Mouse (Mus musculus) cerebellum, postnatal 4 days (tissue): ENCODE results near the gene Dock3.

Experiments used
- DNase-seq, 2 experiments: peaks; one replicate each; pipeline ENCODE4 v3.0.0; 2022; ENCODE audit warnings: low spot score in 2 of 2, mixed read lengths in 1 of 2

Gene Dock3

DNA sequence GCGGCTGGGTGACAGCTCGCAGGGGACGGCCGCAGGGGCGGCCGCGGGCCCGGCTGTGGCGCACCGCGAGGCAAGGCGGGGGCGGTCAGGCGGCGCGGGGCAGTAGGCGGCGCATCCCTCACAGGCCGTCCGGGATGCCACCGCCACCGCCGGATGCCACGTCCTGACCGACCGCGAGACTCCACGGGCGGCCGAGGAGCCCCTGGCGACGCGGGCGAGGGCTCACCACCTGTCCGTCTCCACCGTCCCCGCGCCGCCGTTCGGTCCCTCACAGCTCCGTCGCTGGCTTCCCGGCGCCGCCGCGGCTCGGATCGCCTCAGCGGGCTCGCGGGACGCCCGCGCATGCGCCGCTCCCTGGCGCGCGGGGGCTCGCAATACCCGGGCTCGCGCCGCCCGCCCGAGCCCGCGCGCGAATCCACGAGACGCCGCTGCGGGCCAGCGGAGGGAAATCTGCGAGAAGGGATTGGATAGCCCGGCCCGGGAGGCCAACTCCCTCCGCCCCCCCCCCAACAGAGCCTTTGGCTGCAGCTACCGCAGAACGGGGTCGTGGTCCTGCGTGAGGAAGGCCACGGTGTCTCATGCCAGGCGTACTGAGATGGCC is at the start of gene Dock3:
Gene Dock3, minus strand, starts transcription at position 371 of the 601 bp plus-strand sequence.
- DNase-seq = peak; percentile 41 to 79

DNA sequence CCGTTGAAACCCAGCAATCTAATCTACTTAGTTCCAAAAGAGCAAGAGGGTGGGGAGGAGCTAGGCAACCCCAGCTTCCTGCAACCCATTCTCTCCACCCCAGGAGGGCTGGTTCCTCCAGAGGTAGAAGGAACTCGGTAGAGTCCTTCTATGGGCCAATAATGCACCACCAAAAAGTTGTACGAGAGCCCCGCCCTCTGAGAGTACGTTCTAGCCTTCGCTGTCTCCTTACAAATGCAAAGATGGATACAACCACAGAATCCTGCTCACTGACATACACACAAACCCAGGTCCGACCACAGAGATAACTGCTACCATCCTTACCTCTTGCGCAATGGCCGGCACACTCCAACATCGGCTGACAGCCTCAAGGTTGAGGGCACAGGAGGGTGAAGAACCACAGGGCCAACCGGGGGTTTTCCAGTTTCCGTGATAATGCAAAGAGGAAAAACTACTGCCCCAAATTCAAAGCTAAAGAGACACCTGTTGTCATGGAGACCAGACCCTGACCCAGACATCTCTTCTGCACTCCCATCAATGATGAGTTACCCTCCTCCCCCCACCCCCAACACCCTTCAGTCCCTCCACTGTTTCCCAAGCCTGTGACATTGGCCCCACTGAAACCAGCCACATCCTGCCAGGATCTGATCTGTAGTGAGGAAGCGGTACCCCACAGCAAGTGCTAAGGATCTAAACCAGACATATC is 48.8 kb upstream of the Dock3 start:
- no peak for DNase-seq

DNA sequence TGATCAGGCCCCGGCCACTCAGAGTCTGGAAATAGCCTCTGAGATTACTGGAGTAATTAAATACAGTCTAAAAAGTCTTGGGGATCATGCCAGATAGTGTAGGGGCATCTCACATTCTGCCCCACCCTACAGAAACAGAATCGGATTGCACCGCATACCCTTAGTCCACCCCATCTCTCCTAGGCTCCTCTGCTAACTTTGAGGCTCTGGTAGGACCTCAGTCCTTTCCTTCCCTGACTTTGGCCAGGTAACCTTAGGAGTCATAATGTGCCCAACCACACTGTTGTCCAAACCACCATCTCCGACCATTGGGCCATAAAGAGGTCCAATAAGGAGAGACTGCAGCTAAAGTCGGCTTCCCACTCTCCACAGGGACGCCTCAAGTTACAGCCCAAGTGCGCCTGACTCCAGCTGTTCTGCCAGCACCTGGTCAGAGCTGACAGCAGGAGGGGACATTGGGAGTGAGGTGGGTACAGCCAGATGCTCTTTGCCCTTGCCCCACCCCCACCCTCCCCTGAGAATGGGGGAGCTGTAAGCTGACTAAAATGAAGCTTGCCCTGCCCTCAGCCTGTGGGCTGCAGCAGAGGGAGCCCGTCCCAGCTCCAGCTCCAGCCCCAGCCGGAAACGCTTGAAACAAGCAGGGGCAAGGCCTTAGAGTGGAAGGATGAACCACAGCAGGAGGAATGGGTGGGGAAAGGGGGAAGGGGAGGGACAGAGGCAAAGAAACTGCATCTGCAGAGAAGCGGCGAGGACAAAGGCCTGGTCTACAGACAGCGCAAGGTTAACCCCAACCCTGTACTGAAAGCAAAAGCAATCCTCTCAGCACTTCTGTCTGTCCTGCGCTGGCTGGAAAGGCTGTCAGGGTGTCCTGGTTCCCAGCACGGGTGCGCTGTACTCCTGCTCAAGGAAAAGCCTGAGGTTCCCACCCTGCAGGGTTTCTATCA is 47.9 kb upstream of the Dock3 start:
- DNase-seq = no peak

DNA sequence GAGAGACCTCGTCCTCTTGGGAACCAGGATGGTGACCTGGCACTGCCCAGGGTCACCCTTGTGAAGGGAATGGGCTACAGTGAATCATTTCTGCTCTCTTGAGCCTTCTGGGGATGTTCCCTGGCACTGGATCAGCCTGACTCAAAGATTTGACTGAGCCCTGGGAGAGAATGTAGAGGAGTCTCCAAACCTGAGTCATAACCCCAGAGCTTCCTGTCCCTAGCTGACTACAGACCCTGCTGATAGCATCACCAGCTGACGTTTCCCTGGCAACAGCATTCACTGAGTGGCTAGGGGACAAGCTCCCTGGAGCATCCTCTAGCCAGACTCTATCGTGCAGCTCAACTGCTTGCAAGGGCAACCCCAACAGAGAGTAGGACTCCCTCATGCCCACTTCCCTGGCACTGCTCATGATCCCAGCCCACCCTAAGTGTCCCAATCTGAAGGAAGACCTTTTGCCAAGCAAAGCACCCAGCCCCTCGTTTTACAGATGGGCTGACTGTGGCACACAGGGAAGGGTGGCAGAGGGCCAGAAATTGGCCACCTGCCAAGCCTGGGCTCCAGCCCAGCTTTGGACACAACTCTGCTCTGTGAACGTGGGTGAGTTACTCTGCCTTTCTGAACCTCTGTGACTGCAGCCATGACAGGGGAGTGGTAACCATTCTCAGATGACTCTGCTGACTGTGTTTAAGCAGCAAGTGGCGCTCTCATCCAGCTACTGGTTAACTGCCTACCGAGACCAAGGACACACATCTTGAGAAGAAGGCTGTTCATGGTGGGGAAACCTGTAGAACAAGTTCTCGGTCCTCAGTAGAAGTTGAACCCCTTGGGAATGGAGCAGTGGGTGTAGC is 47.0 kb upstream of the Dock3 start:
- peak in 1 of 2 experiments; percentile 83 for DNase-seq

DNA sequence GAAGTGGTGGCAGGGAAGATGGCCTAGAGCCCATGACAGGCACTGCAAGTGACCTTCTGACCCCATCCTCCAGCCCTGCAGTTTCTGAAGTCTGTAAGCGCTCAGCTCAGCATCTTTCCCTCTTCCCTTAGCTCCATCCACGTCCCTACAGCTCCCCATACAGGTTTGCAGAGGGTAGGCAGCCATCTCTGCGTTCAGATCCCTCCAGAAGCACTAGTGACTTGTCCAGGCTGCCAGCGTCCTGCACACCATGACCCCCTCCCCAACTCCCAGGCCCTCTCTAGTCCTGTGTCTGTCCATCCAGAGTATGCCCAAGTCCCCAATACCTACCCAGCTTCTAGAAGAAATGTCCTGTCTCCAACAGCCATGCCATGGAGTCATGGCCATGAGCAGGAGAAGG is 46.4 kb upstream of the Dock3 start:
- no peak for DNase-seq

DNA sequence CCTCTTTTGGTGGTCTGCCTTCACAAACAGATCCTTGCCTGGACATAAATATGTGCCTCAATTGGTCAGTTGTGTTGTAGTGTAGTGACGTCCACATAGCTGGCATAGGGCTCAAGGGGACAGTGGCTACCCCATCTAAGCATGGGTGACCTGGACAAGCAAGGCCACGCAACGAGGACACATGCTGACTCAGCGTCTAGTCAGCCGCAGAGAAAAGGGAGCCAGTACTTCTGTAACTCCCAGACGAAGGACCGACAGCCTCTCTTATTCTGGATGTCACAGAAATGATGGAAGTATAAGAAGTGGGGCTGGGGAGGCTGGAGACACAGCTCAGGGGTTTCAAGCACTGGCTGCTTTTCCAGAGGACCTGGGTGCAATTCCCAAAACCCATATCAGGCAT is 45.9 kb upstream of the Dock3 start:
- no peak for DNase-seq

DNA sequence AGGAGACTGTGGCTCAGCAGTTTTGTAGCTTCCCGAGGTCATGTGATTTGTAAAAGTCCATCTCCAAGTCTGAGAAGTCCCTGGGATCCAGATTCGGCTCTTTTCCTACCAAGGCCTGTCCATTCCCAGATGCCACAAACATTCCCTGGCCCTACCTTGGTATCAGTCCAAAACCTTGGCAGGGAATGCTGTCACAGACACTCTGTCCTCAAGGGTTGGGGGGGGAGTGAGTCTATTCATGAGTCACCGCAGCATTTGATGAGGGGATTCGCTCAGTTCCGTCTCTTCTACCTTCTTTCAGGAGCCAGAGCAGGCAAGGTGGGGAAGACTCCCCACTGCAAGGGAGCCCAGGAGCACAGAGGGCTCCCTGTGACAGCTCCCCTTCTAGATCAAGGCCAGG is 44.0 kb upstream of the Dock3 start:
- no peak for DNase-seq

DNA sequence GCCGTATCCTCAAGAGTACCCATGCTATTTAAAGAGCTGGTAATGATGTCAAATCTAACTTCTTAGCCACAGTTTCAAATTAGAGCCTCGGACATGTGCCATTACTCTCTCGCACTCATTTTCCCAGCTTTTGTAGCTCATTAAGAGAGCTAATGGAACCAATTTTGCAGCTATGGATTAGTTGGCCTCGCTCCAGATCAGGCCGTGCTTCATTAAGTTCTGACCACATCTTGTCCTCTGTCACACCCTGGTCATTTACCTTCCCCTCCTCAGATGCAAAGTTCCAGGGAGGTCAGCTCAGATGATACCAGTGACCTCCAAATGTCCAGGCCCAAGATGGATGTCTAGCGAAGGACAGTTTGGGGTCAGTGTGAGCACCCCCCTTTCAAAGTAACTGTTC is 43.0 kb upstream of the Dock3 start:
- DNase-seq = no peak

DNA sequence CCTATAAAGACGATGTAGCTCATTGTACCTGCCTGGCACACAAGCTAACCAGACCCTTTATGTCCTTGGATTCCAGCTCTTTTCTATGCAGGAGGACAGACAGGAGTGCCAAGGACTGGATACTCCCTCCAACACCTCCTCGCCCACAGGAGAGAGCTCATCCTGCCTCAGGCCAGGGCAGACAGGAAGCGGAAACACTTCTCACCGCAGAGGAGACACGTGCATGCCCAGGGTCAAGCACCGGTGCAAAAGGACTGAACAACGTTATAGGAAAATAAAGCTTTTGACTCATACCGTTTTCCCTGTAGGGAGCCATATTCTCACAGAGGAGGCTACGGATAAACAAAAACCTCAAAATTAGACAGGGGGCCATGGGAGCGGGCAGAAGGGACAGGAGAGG is 41.5 kb upstream of the Dock3 start:
- no peak for DNase-seq

DNA sequence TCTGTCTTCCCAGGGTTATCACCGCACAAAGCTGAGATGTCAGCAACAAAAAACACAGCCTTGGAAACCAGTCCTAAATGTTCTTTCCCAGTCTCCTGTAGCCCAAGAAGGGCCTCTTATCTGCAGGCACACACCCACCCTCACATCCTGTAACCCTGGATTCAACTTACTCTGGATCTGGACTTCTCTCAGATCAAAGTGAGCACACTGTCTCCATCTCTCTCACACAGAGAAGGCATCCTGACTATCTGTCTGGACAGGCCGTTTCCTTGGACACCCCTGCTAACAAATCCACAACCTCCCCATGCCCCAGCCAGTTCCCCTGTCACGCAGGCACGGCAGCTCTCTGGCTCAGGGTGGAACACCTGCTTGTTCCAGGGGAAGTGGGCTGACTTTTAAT is 40.6 kb upstream of the Dock3 start:
- DNase-seq = no peak

DNA sequence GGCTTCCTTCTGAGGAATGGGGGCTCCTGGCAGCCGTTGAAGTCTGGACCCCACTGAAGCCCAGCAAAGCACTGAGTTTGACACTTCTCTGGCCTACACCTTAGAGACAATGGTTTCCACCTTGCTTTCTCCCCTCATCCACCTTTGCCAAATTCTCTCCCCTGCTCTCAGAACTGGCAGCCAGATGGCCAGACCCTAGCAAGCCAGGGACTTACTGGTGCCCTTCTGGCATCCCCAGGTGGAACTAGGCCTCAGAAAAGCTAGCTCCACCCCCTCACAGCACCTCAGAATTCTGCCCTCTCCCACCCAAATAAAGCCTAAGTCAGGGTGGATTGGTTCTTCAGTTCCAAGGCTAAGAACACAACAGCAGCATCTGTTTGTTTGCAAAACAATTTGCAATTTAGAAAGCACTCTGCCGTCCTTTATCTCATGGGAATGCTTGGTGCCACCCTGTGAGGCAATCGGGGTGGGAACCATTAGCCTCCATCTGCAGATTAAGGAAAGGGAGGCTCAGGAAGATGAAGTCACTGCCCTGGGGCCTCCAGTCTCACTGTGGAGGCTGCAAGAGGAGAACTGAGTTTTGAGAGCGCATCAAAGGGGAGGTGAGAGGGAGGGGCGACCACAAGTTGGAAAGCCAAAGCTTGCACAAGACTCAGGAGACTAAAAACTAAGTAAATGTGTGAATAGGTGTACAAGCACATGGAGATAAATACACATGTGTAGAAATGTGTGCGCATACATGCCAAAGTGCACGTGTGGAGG is 39.6 kb upstream of the Dock3 start:
- DNase-seq = no peak

DNA sequence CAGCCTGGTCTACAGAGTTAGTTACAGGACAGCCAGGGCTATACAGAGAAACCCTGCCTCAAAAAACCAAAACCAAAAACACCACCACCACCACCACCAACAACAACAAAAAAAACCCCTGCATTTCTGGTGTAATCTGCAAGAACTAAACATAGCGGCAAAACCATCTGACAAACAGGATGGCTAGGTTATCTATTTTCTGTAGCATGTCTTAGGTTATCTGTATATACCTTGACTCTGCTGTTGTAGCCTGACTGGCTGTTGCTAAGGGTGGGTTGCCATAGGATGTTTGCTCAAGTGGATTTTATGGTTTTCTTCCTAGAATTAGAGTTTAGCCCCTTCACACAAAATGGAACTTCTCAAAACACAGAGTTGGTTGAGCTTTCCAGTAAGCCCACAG is 38.1 kb upstream of the Dock3 start:
- DNase-seq = no peak

DNA sequence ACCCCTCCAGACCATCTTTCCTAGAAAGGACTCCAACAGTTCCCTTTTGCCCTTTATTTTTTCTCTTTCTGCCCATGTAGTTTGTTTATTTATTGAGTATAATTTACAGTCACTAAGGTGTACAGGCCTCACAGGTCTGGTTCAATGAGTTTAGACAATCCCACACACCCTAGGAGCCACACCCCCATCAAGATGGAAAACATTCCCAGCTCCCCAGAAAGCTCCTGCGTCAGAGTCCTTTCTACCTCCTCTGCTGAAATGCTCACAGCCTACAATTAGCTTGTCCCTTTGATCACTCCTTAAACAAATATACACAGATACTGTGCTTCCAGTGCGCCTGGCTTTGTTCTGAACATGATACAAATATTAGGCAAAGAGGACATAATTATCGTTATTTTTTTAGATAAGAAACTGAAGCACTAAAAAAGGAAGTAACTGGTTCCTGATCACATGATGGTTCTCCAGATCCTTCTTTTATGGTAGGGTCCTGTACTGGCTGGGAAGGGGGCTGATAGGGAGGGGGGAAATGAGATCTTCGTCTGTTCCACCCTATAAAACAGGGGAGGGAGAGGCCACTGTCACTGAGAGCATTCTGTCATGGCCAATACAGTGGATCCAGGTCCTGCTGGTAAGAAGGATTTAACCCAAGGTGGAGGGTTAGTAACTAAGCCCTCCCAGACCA is 36.2 kb upstream of the Dock3 start:
- DNase-seq = no peak

DNA sequence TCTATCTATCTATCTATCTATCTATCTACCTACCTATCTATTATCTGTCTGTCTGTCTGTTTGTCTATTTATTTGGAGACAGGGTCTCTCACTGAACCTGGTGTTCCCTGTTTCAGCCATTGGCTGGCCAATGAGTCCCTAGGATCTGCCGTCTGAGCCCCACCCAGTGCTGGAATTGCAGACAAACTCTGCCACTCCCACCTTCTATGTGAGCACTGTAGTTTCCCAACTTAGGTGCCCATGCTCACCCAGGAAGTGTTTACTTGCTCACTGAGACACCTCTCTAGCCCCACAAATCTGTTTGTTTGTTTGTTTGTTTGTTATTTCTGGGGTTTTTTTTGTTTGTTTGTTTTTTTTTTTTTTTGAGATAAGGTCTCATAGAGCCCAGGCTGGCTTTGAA is 35.3 kb upstream of the Dock3 start:
- DNase-seq = no peak

DNA sequence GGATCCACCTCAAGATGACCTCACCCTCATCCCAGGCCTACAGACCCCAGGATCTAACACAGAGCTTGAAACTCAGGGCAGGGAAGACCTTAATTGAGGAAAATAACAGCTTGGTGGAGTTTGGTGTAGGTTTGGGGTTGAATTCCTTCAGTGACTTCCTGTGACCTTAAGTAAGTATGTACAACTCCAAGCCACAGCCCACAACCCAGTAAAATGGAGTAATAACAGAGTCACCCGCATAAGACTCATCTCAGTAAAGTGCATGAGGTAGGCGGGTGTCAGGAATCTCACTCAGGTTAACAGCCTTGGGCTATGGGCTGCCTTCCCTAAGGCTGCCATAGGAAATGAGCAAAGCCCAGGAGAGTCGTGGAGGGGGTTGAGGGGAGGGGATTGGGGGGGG is 33.0 kb upstream of the Dock3 start:
- DNase-seq = no peak

DNA sequence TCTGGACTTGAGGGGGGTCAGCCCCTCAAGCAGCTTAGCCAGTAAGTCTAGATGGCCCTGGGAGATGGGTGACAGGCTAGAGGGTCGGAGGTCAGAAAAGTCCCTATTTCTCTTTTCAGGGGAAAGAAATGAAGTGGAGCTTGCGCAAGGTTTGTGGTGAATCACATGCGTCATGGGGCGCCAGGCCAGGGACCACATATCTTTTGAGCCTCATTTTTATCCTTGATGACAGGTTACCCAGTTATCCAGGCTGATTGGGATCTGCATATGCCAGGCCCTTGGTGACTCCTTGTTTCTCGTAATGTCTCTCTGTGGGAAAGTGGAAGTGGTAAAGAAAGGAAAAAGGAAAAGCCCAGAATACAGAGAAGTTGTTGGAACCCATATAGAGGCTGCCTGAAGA is 32.2 kb upstream of the Dock3 start:
- no peak for DNase-seq

DNA sequence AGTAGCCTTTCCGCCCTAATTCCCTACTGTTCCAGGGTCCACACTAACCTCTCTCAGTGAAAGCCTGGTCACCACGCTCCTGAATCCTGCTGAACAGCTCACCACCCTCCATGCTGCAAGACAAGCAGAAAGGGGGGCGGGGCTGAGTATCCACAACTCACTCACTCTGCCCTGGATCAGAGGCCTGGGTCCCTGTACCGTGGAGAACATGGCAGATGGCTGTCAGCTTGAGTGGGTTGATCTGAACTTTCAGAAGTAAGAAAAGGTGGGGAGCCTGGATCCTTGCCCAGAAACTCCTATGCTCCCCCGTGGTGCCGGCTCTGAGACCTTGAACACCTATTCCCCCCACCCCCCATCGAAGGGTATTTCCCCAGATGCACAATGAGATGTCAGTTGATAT is 30.7 kb upstream of the Dock3 start:
- no peak for DNase-seq

DNA sequence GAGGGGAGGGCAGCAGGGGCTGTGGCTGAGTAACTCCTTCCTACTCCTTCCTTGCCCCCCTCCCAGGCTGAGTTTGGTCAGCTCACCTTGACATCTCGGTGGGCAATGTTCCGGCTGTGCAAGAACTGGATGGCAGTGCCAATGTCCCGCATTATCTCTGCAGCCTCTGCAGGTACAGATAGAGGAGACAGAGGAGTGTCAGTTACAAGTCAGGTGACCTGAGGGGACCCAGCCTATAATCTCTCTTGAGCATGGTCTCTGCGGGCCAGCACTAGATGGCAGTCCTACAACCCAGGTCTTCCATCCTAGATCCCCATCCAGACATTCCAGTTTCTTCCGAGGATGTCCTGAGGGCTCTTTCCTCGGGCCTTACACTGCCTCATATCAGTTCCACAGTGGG is 30.1 kb upstream of the Dock3 start:
- no peak for DNase-seq

DNA sequence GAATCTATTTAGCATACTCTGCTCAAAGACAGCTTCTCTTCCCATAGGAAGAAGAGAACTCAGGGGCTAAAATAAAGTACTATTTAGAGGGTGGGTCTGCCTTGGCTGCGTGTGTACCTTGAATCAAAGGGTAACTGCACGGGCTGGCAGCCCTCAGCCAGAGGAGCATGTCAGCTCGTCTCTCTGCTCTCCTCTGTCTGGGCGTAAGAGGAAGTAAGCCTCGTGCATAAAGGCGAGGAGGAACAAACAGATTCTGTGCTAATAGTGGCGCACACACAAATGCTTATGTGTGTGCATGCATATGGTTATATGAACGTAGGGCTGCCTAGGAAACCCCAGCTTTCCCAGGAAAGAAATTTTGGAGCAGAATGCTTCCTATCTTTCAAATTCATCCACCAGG is 29.1 kb upstream of the Dock3 start:
- no peak for DNase-seq

DNA sequence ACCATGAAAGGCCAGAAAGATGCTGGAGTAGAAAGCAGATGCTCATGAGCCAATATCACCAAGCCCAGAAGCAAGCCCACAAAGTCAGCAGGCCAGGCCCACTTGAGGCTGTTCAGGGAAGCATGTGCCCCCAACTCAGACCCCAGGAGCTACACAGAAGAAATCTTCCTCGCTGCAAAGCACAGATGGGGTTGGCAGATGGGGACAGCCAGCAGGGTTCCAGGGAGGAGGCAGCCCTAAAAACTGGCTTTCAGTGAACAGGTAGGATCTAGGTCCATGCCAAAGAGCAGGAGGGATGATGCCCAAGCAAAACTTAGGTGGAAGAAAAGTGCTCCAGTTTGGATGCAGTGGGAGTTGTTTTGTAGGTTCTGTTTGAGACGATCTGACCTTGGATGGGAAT is 28.7 kb upstream of the Dock3 start:
- DNase-seq = no peak

DNA sequence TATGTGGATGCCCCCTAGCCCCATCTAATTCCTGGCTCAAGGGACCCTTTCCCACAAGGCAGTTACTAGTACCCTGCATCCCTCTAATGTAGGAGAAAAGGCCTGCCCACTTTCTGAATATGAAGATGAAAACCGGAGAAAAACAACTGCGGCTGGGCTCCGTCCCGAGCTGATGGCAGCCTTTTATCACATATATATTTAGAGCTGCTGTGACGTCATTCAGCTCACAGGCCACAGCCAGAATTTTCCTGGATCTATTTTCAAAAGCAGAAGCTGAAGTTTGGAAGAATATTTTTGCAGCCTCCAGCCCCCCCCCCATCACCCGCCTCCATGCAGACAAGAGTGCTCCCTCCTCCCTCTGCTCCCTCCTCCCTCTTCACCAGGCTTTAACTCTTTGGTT is 27.9 kb upstream of the Dock3 start:
- DNase-seq = no peak
